Mouse (Mus musculus): ENCODE data around the gene Sorl1.
"Not testable (repeated sequence)": the region's sequence is repeated elsewhere in the genome, so short reads cannot be mapped to it uniquely, and the experiment has no call there.

Sorl1 gene

GRCm38 (mm10) chr9:42094028-42094551, 30.0 kb downstream of the Sorl1 start:
- DNase-seq (ENCODE audit: low read depth, low spot score) = no peak

DNA sequence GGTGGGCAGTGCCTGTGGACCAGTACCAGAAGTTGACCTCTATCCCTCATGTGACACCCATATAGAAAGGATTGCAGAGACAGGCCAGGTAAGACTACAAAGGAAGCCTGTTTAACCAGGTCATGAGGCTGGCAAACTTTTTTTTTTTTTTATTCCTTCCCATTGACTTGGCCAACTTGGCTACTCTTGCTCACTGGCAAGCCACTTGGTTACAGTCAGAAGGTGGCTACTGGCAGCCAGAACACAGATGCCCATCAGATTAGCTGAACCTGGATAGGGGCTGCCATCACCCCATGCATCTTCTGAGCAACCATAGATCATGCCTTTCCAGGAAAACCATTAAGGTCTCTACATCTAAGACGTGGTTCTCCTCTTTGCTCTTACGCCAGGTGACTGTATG, 31.3 kb downstream of the Sorl1 start:
- no peak for DNase-seq (ENCODE audit: low read depth, low spot score)

DNA sequence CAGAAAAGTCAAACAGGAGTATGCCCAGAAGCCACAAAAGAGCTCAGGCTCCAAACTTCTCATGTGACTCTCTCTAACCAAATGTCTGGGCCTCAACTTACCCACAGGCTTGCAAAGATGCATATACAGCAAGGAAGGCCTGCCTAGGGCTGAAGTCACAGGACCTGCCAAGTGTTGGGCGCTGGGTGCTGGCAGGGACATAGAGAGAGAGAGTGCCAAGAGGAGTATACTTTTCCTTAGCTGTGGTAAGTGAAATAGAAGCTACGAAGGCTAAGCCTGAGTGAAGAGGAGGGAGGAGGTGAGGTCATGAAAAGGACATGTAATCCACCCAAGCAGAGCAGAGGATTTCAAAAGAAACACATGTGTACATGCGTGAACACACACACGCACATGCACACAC, 32.5 kb downstream of the Sorl1 start:
- no peak for DNase-seq (ENCODE audit: low read depth, low spot score)

DNA sequence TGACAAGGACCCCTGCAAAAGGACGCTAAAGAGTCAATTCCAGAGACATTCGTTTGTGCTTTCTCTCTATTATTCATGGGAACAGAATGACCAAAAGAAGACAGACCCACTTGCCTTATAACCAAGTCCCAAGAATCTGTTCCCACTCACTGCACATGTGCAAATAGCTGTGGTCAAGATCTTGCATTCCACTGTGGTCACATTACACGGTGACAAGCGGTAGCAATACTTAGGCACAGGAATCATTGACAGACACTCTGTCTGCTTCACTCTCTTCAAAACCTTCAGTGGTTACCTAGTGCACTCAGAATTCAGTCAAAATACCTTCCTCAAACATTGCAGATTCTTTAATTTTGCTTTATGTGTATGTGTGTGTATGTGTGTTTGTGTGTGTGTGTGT, 36.2 kb downstream of the Sorl1 start:
- DNase-seq (ENCODE audit: low read depth, low spot score) = no peak

- peak; percentile 83 for DNase-seq (ENCODE audit: low read depth, low spot score)
These were observed 38.1 kb downstream of the Sorl1 start for GRCm38 (mm10) chr9:42085970-42086369.

- peak; percentile 58 for DNase-seq (ENCODE audit: low read depth, low spot score)
These were observed 40.4 kb downstream of the Sorl1 start for GRCm38 (mm10) chr9:42083661-42084067.

GRCm38 (mm10) chr9:42081681-42082530, 42.2 kb downstream of the Sorl1 start:
- no peak for DNase-seq (ENCODE audit: low read depth, low spot score)

DNA sequence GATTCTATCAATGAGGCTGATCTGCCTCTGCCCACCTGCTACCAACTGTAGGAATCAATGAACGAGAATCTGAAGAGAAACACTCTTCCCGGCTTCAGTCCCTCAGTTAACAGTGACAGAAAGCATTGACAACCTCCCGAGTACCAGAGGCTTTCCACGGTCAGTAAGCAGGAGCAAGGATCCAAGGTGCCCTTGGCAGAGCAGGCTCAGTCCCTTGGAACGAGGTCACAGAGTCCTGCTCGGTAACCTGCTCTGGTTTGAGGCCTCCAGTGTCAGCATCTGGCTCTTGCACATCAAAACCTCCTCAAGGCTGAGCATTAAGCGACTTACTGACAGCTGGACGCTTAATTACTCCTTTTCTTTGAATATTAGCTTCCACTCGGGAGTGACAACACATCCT, 43.4 kb downstream of the Sorl1 start:
- DNase-seq (ENCODE audit: low read depth, low spot score) = no peak

- DNase-seq (ENCODE audit: low read depth, low spot score) = no peak
These were observed 46.8 kb downstream of the Sorl1 start for GRCm38 (mm10) chr9:42077112-42077845.

- DNase-seq (ENCODE audit: low read depth, low spot score) = no peak
These were observed 47.7 kb downstream of the Sorl1 start for GRCm38 (mm10) chr9:42076256-42076849.

GRCm38 (mm10) chr9:42075241-42075640, 48.9 kb downstream of the Sorl1 start:
- no peak for DNase-seq (ENCODE audit: low read depth, low spot score)

- no peak for DNase-seq (ENCODE audit: low read depth, low spot score)
These were observed 52.1 kb downstream of the Sorl1 start for GRCm38 (mm10) chr9:42072010-42072409.

GRCm38 (mm10) chr9:42070856-42071255, 53.2 kb downstream of the Sorl1 start:
- DNase-seq (ENCODE audit: low read depth, low spot score) = no peak

DNA sequence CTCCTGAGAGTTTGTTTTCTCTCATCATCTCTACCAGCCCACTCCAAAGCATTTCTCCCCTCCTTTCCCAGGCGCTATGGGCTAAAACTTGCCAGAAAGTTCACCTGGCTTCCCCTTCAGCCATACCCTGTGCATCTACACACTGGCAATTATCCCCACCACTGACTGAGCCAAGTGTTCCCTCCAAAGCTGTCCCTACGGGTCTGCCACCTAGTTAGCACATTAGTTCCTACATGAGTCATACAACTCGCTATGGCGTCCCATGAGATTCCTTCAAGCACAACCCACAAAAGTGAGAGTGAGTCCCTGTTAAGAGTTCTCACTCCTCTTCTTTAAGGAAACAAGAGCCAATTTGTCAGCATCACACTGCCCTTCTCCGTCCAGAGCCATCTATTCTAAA, 54.6 kb downstream of the Sorl1 start:
- no peak for DNase-seq (ENCODE audit: low read depth, low spot score)

GRCm38 (mm10) chr9:42067950-42068349, 56.1 kb downstream of the Sorl1 start:
- no peak for DNase-seq (ENCODE audit: low read depth, low spot score)

GRCm38 (mm10) chr9:42065756-42066155, 58.3 kb downstream of the Sorl1 start:
- no peak for DNase-seq (ENCODE audit: low read depth, low spot score)

GRCm38 (mm10) chr9:42063391-42063790, 60.7 kb downstream of the Sorl1 start:
- no peak for DNase-seq (ENCODE audit: low read depth, low spot score)

DNA sequence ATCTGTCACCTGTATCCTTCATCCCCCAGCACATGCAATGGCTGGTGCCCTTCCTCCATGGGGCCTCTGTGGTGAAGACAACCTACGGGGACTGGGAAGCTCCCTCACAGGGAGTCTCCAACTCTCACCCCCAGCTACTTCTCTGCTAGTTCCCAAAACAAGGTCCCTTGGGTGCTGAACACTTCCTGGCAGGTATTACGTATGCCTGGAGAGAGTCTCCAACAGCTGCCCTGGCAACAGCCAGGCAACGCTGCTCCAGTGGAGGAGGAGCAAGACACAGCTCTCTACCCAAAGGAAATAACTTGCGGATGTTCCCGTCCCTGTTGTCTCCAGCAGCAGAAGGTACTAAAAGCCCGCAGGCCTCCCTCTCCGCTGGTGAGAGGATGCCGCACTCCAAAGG, 61.8 kb downstream of the Sorl1 start:
- no peak for DNase-seq (ENCODE audit: low read depth, low spot score)

GRCm38 (mm10) chr9:42059006-42059405, 65.1 kb downstream of the Sorl1 start:
- DNase-seq (ENCODE audit: low read depth, low spot score) = not testable (repeated sequence)

DNA sequence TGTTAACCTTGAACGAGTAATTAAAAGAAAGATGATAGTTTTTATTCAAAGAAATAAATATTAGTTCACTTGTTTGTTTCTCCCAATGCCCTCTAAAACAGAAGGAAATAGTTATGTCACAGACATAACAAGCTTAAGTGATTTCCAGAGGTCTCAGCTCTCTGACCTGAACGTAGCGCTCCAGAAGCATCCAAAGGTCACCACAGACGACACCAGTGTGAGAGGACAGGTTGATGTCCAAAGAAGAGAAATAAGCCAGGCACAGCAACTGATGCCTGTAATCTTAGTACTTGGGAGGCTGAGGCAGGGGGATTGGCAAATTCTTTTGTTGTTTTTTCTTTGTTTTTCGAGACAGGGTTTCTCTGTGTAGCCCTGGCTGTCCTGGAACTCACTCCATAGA, 67.5 kb downstream of the Sorl1 start:
- DNase-seq (ENCODE audit: low read depth, low spot score) = no peak

DNA sequence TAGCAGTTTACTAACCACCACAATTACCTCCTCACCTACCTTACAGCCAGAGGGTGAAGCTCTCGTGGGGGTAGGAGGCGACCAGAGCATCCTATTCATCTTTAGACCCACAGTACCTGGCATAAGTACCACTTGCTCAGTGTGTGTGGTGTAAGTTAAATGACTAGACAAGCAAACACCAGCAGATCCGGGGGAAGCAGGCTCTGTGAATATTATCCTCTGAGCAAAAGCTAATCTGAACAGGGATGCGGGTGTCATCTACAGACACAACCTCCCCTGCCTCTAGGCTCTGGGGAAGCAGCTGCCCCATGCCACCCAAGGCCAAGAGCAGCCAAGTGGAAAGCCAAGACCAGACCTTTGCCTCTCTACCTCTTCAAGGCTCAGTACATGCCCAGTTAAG, 68.7 kb downstream of the Sorl1 start:
- DNase-seq (ENCODE audit: low read depth, low spot score) = peak; percentile 12
